Mouse (Mus musculus): Measurements from ENCODE around the gene Cfdp1.

DNA sequence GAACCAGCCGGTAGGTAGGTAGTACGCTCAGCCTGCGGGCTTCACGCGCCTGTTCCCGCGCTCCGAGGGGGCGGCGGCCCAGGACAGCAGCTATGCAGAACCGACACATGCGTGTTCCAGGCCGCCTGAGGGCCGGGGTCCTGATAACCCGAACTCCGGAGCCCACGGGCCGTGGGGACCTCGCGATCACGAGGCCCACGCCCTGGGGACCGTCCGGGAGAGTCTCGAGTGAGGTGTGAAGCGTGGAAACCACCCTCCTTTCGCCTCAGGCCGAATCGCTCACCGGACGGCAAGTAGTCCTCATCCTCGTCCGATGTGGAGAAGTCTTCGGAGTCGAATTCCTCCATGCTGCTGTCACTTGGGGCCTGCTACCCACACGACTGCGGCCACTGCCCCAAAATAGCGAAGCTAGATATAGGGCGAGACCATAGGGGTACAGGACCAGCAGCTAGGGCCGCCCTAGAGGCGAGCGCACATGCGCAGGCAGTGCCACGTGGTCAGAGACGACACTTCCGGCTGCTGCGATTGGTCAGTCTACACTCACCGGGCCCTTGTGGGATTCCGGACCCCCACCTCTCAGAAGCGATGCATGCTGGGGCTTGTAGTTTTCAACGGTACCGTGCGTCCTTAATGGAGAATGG, at the start of gene Cfdp1:
- TF ChIP-seq GATA1 (IDR thresholded peaks at IDR 0.05; ENCODE audit: borderline replicate concordance, low read length) (no peak), FLI1 (IDR thresholded peaks at IDR 0.05; ENCODE audit: low read length) (peak; percentile 50; the same call in 1 of the 2 replicates)

All from megakaryocyte, embryonic 14.5 days (primary cell).